ENCODE assay signal across 8 mouse cellular contexts in the genomic region with DNA sequence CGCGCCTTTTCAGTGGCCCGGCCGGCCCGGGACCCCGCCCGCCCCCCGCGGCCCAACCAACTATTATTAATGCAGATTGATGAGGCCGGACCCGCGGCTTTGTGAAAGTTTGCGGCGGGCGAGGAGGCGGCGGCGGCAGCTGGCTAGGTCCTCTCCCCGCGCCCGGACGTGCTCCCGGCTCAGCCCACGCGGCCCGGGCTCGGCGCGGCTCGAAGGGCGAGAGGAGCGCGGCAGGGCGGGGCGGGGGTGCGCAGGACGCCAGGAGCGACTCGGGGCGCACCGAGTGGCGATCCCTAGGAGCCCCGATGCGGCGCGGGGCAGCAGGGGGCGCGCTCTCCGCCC. TPM values are rescaled to one million over a fixed set of nuclear protein-coding genes. Genes with fewer than 3 reads are reported as not detected.
DNase-seq lines count a peak whose midpoint lies in the region; ATAC-seq and TF ChIP-seq lines count a peak whose summit lies in the region.

A gene (minus strand): TSS at position 314 of the 342 bp plus-strand sequence.

- WGBS in forebrain, embryonic 12.5 days: under 1% methylated on average over 37 of the region's 49 CpGs
- WGBS in intestine, postnatal 0 days: under 1% methylated on average over 45 of the region's 49 CpGs
- WGBS in midbrain, embryonic 12.5 days: 1% methylated on average over 24 of the region's 49 CpGs

- DNase-seq in thymus, postnatal 4 days: peak; percentile 53
- no peak for DNase-seq in thymus, adult 18-20 months
- no peak for DNase-seq in urinary bladder, postnatal 4 days (ENCODE audit: low spot score in 2 of 2)
- no peak for DNase-seq in right cerebral cortex, postnatal 14 days

- H3K9ac ChIP-seq in forebrain, embryonic 12.5 days: peak within 1 kb of the TSS; percentile 56
- H3K9ac ChIP-seq in intestine, postnatal 0 days (ENCODE audit: low read depth, low read length): no peak within 1 kb of the TSS
- H3K9ac ChIP-seq in midbrain, embryonic 12.5 days (replicated peaks): peak within 1 kb of the TSS; percentile 47

- H3K9me3 ChIP-seq in forebrain, embryonic 12.5 days: no peaks in the 10 kb centered on the region
- H3K9me3 ChIP-seq in intestine, postnatal 0 days (ENCODE audit: control insufficient read depth): no peaks in the 10 kb centered on the region
- no peaks in the 10 kb centered on the region for H3K9me3 ChIP-seq in midbrain, embryonic 12.5 days

- peak within 1 kb of the TSS; percentile 50 for H3K4me3 ChIP-seq in forebrain, embryonic 12.5 days (replicated peaks)
- peak within 1 kb of the TSS; percentile 37 for H3K4me3 ChIP-seq in intestine, postnatal 0 days (ENCODE audit: low read depth, low read length)
- peak within 1 kb of the TSS; percentile 50 for H3K4me3 ChIP-seq in midbrain, embryonic 12.5 days

- H3K27me3 ChIP-seq in forebrain, embryonic 12.5 days: peaks cover 97% of the 10 kb centered on the region
- H3K27me3 ChIP-seq in intestine, postnatal 0 days (replicated peaks; ENCODE audit: control insufficient read depth, insufficient read depth, low read length): peaks cover 80% of the 10 kb centered on the region
- H3K27me3 ChIP-seq in midbrain, embryonic 12.5 days: peaks cover 96% of the 10 kb centered on the region

- H3K4me1 ChIP-seq in forebrain, embryonic 12.5 days: peaks cover 19% of the 10 kb centered on the region
- peaks cover 4% of the 10 kb centered on the region; the same call in 1 of the 2 replicates for H3K4me1 ChIP-seq in intestine, postnatal 0 days (replicated peaks; ENCODE audit: control insufficient read depth, insufficient read depth, low read length)
- H3K4me1 ChIP-seq in midbrain, embryonic 12.5 days: peaks cover 19% of the 10 kb centered on the region

- H3K4me2 ChIP-seq in forebrain, embryonic 12.5 days: peak within 1 kb of the TSS; percentile 66
- H3K4me2 ChIP-seq in intestine, postnatal 0 days (replicated peaks; ENCODE audit: low read depth): peak within 1 kb of the TSS; percentile 73
- peak within 1 kb of the TSS; percentile 80 for H3K4me2 ChIP-seq in midbrain, embryonic 12.5 days (replicated peaks)

- TF ChIP-seq CTCF in intestine, postnatal 0 days (IDR thresholded peaks at IDR 0.05; ENCODE audit: low read depth): peak; percentile 22; the same call in 1 of the 2 replicates

- peak within 1 kb of the TSS; percentile 19; the same call in 1 of the 2 replicates for H3K27ac ChIP-seq in forebrain, embryonic 12.5 days
- no peak within 1 kb of the TSS for H3K27ac ChIP-seq in intestine, postnatal 0 days (ENCODE audit: low read depth, low read length)
- H3K27ac ChIP-seq in midbrain, embryonic 12.5 days (replicated peaks): no peak within 1 kb of the TSS

- ATAC-seq in forebrain, embryonic 12.5 days (ENCODE audit: low FRiP score): peak; percentile 44; the same call in 1 of the 2 replicates
- no peak for ATAC-seq in intestine, postnatal 0 days
- ATAC-seq in midbrain, embryonic 12.5 days (ENCODE audit: low FRiP score, low read depth): no peak
- ATAC-seq in erythroblast, adult 5-6 weeks (replicated peaks; ENCODE audit: low FRiP score, poor library complexity, severe bottlenecking): no peak

- H3K36me3 ChIP-seq in forebrain, embryonic 12.5 days (replicated peaks): no peaks in the 10 kb centered on the region
- no peaks in the 10 kb centered on the region for H3K36me3 ChIP-seq in intestine, postnatal 0 days (ENCODE audit: control insufficient read depth, insufficient read depth)
- no peaks in the 10 kb centered on the region for H3K36me3 ChIP-seq in midbrain, embryonic 12.5 days

RNA-seq across cellular contexts. Expression of the gene that starts here (rescaled TPM):
- 1.1 and 1.2 TPM in 2 replicates for polyA plus RNA-seq in forebrain, embryonic 12.5 days (2016; fragmentation: Nextera tagmentation; extraction: Ambion mirVana)
- not detected in 2 replicates for polyA plus RNA-seq in intestine, postnatal 0 days (2015; fragmentation: Nextera tagmentation; extraction: Ambion mirVana)
- polyA plus RNA-seq in midbrain, embryonic 12.5 days (2016; fragmentation: Nextera tagmentation; extraction: Ambion mirVana): 0.10 and 0.18 TPM in 2 replicates
- not detected in 2 replicates for total RNA-seq in erythroblast, adult 5-6 weeks (2015; ENCODE audit: low replicate concordance)
- not detected in 2 replicates for total RNA-seq in erythroblast, adult 5-6 weeks (2017; ENCODE audit: low replicate concordance)
